In the genomic region with DNA sequence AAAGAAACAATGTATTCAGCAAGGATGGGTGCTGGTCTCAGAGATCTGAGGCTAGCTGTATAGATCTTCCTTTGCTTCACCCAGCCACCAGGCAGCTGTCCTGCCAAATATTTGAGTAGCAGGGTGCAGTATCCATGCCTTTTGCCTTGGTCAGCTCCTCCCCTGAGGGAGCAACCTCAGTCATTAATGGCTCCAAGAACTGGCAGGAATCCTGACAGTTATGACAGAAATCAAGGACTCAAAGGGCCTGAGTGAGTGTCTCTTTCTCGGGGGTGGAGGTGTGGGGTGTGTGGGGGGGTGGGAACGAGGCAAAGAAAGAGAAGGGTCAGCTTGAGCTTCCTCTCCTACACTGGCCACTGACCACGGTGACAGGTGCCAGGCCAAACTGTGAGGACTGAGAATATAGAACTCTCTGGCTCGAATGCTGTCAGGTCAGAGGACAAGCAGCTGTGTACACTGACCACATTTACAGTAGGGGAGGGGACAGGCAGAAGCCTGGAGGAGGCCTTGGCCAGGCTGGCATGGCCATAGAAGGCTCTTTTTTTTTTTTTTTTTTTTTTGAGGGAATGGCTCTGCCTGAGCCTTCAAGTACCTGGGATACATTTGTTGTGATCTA, we compare ENCODE assay signal across 18 mouse cellular contexts. TPM values are rescaled to one million over a fixed set of nuclear protein-coding genes. Genes with fewer than 3 reads are reported as not detected.
DNase-seq lines count a peak whose midpoint lies in the region; ATAC-seq and TF ChIP-seq lines count a peak whose summit lies in the region.
"Had no signal": no experiment of that assay in that cellular context is flagged by ENCODE, and none has a peak within 500 bp of the region (broad histone marks: within the 10 kb centered on the region; RNA-seq: fewer than 3 reads in every experiment).

No protein-coding gene starts in this region.

- no peak for ATAC-seq in liver, embryonic 12.5 days
- ATAC-seq: forebrain, embryonic 16.5 days; intestine, embryonic 16.5 days had no signal

- no peak overlapping the region for H3K9ac ChIP-seq in liver, adult 2 months (ENCODE audit: low read depth, low read length)
- H3K9ac ChIP-seq in liver, embryonic 12.5 days = no peak overlapping the region
- H3K9ac ChIP-seq: embryonic facial prominence, embryonic 13.5 days; forebrain, embryonic 12.5 days; heart, embryonic 12.5 days; hindbrain, embryonic 15.5 days had no signal

- no peak for TF ChIP-seq CTCF in liver, adult 2 months (IDR thresholded peaks at IDR 0.05; ENCODE audit: low read depth, low read length)

- no peak overlapping the region for H3K4me3 ChIP-seq in liver, adult 2 months (ENCODE audit: insufficient read depth, low read depth, low read length)
- no peak overlapping the region for H3K4me3 ChIP-seq in liver, embryonic 12.5 days
- H3K4me3 ChIP-seq: embryonic facial prominence, embryonic 13.5 days; forebrain, embryonic 12.5 days; heart, embryonic 12.5 days; hindbrain, embryonic 10.5 days; hindbrain, embryonic 15.5 days had no signal

- H3K4me2 ChIP-seq in liver, embryonic 12.5 days = no peak overlapping the region
- H3K4me2 ChIP-seq: embryonic facial prominence, embryonic 13.5 days; forebrain, embryonic 12.5 days; heart, embryonic 12.5 days; hindbrain, embryonic 15.5 days had no signal

- H3K9me3 ChIP-seq in liver, embryonic 12.5 days (replicated peaks) = no peaks in the 10 kb centered on the region
- H3K9me3 ChIP-seq: embryonic facial prominence, embryonic 13.5 days; forebrain, embryonic 12.5 days; heart, embryonic 12.5 days; hindbrain, embryonic 10.5 days; hindbrain, embryonic 15.5 days had no signal

- H3K27ac ChIP-seq in liver, adult 2 months (replicated peaks; ENCODE audit: insufficient read depth, low read depth, low read length) = no peak overlapping the region
- no peak overlapping the region for H3K27ac ChIP-seq in liver, embryonic 12.5 days
- H3K27ac ChIP-seq: embryonic facial prominence, embryonic 13.5 days; forebrain, embryonic 12.5 days; hindbrain, embryonic 10.5 days; hindbrain, embryonic 15.5 days had no signal

- peak; percentile 68 for DNase-seq in adrenal gland, adult 2 months
- no peak for DNase-seq in adrenal gland, postnatal 25 days
- peak; percentile 45 for DNase-seq in liver, adult 2 months (ENCODE audit: extremely low read depth, low read depth, low spot score)
- DNase-seq in MN1 (ENCODE audit: low spot score) = peak; percentile 19
- peak; percentile 46 to 54 for DNase-seq in adrenal gland, postnatal 36 days
- no peak for DNase-seq in kidney, postnatal 36 days
- DNase-seq in yolk sac, embryonic 10.5 days (ENCODE audit: low spot score) = no peak
- DNase-seq: cerebellum, adult 11-12 months; cerebellum, adult 9-10 months; gastrocnemius, postnatal 14 days had no signal

- peaks cover 4% of the 10 kb centered on the region; the same call in 1 of the 2 replicates for H3K4me1 ChIP-seq in liver, adult 2 months (ENCODE audit: control insufficient read depth, insufficient read depth, low read length)
- H3K4me1 ChIP-seq in liver, embryonic 12.5 days = peaks cover 46% of the 10 kb centered on the region

- peaks cover 26% of the 10 kb centered on the region for H3K79me2 ChIP-seq in liver, adult 2 months (ENCODE audit: control insufficient read depth, insufficient read depth, low read length)

- no peaks in the 10 kb centered on the region for H3K36me3 ChIP-seq in liver, adult 2 months (ENCODE audit: control insufficient read depth, insufficient read depth, low read length)
- no peaks in the 10 kb centered on the region for H3K36me3 ChIP-seq in liver, embryonic 12.5 days
- H3K36me3 ChIP-seq: embryonic facial prominence, embryonic 13.5 days; forebrain, embryonic 12.5 days; heart, embryonic 12.5 days; hindbrain, embryonic 10.5 days; hindbrain, embryonic 15.5 days had no signal

- 22% methylated on average over 4 of the region's 4 CpGs for WGBS in liver, adult 2 months
- 30% methylated on average over 4 of the region's 4 CpGs for WGBS in liver, embryonic 12.5 days (ENCODE audit: insufficient replicate concordance)

- no peak for TF ChIP-seq POLR2A in liver, adult 2 months (IDR thresholded peaks at IDR 0.05; ENCODE audit: extremely low read depth, insufficient read depth, low read length)

- H3K27me3 ChIP-seq in liver, adult 2 months (ENCODE audit: control insufficient read depth, insufficient read depth, low read length) = no peaks in the 10 kb centered on the region
- H3K27me3 ChIP-seq in liver, embryonic 12.5 days (replicated peaks) = peaks cover 19% of the 10 kb centered on the region
- H3K27me3 ChIP-seq: embryonic facial prominence, embryonic 13.5 days; heart, embryonic 12.5 days; hindbrain, embryonic 15.5 days had no signal

RNA-seq across cellular contexts. Expression of a gene that starts 2.5 kb away (rescaled TPM):
- 100 to 1,000 TPM in 1 of 2 experiments, 10 to 100 TPM in 1; 87.7 to 107 TPM for total RNA-seq in adrenal gland, adult 2 months (2021)
- polyA plus RNA-seq in adrenal gland, adult 2 months (2012; rRNA removed) = 61.6 and 71.6 TPM in 2 replicates
- total RNA-seq in adrenal gland, postnatal 25 days (2021) = 118 and 144 TPM in 2 replicates
- 15.3 and 18.8 TPM in 2 replicates for total RNA-seq in liver, adult 2 months (2014; rRNA removed)
- 11.7 and 17.4 TPM in 2 replicates for polyA plus RNA-seq in liver, adult 2 months (2012; rRNA removed)
- polyA plus RNA-seq in liver, embryonic 12.5 days (2016; fragmentation: Nextera tagmentation; extraction: Ambion mirVana) = 35.6 TPM in 2 replicates
- total RNA-seq in adrenal gland, postnatal 36 days (2021) = 100 to 1,000 TPM in 1 of 2 experiments, 10 to 100 TPM in 1; 94.0 to 130 TPM

RNA-seq across cellular contexts. Expression of a gene that starts 43.1 kb away (rescaled TPM):
- 10 to 100 TPM; 67.7 to 70.0 TPM for total RNA-seq in adrenal gland, adult 2 months (2021)
- polyA plus RNA-seq in adrenal gland, adult 2 months (2012; rRNA removed) = 191 and 279 TPM in 2 replicates
- total RNA-seq in adrenal gland, postnatal 25 days (2021) = 69.6 and 71.2 TPM in 2 replicates
- total RNA-seq in liver, adult 2 months (2014; rRNA removed) = 21.3 and 24.3 TPM in 2 replicates
- polyA plus RNA-seq in liver, adult 2 months (2012; rRNA removed) = 58.2 and 78.4 TPM in 2 replicates
- 36.3 and 36.5 TPM in 2 replicates for polyA plus RNA-seq in liver, embryonic 12.5 days (2016; fragmentation: Nextera tagmentation; extraction: Ambion mirVana)
- 10 to 100 TPM; 58.8 to 76.2 TPM for total RNA-seq in adrenal gland, postnatal 36 days (2021)

RNA-seq across cellular contexts. Expression of a gene that starts 43.1 kb away (rescaled TPM):
- 10 to 100 TPM; 32.5 to 37.7 TPM for total RNA-seq in adrenal gland, adult 2 months (2021)
- 8.0 and 12.0 TPM in 2 replicates for polyA plus RNA-seq in adrenal gland, adult 2 months (2012; rRNA removed)
- total RNA-seq in adrenal gland, postnatal 25 days (2021) = 34.8 and 36.2 TPM in 2 replicates
- 9.5 and 10.1 TPM in 2 replicates for total RNA-seq in liver, adult 2 months (2014; rRNA removed)
- 6.7 and 7.7 TPM in 2 replicates for polyA plus RNA-seq in liver, adult 2 months (2012; rRNA removed)
- polyA plus RNA-seq in liver, embryonic 12.5 days (2016; fragmentation: Nextera tagmentation; extraction: Ambion mirVana) = 28.4 and 28.5 TPM in 2 replicates
- total RNA-seq in adrenal gland, postnatal 36 days (2021) = 10 to 100 TPM; 37.2 to 39.8 TPM

RNA-seq across cellular contexts. Expression of a gene that starts 57.5 kb away (rescaled TPM):
- 10 to 100 TPM in 1 of 2 experiments, 1 to 10 TPM in 1; 8.8 to 17.8 TPM for total RNA-seq in adrenal gland, adult 2 months (2021)
- 19.7 and 22.5 TPM in 2 replicates for polyA plus RNA-seq in adrenal gland, adult 2 months (2012; rRNA removed)
- 14.7 and 17.7 TPM in 2 replicates for total RNA-seq in adrenal gland, postnatal 25 days (2021)
- total RNA-seq in liver, adult 2 months (2014; rRNA removed) = 1.1 and 2.6 TPM in 2 replicates
- polyA plus RNA-seq in liver, adult 2 months (2012; rRNA removed) = 4.4 and 4.6 TPM in 2 replicates
- 7.7 and 8.2 TPM in 2 replicates for polyA plus RNA-seq in liver, embryonic 12.5 days (2016; fragmentation: Nextera tagmentation; extraction: Ambion mirVana)
- total RNA-seq in adrenal gland, postnatal 36 days (2021) = 10 to 100 TPM; 14.9 to 18.6 TPM

RNA-seq across cellular contexts. Expression of a gene that starts 57.8 kb away (rescaled TPM):
- 100 to 1,000 TPM in 1 of 2 experiments, 10 to 100 TPM in 1; 63.4 to 125 TPM for total RNA-seq in adrenal gland, adult 2 months (2021)
- polyA plus RNA-seq in adrenal gland, adult 2 months (2012; rRNA removed) = 124 and 125 TPM in 2 replicates
- 99.4 and 105 TPM in 2 replicates for total RNA-seq in adrenal gland, postnatal 25 days (2021)
- total RNA-seq in liver, adult 2 months (2014; rRNA removed) = 63.3 and 75.6 TPM in 2 replicates
- polyA plus RNA-seq in liver, adult 2 months (2012; rRNA removed) = 65.5 and 72.8 TPM in 2 replicates
- 60.6 and 61.9 TPM in 2 replicates for polyA plus RNA-seq in liver, embryonic 12.5 days (2016; fragmentation: Nextera tagmentation; extraction: Ambion mirVana)
- total RNA-seq in adrenal gland, postnatal 36 days (2021) = 100 to 1,000 TPM in 1 of 2 experiments, 10 to 100 TPM in 1; 96.9 to 101 TPM

Comparison
In these comparisons a context has a peak if more than half of its experiments do, and no peak if none do; other contexts are left out.
1. DNase-seq: peak in adrenal gland, adult 2 months (single experiment), liver, adult 2 months (single experiment), MN1 (single experiment) and adrenal gland, postnatal 36 days (2 of 2); none in adrenal gland, postnatal 25 days (single experiment), kidney, postnatal 36 days (0 of 2) and yolk sac, embryonic 10.5 days (single experiment).